Mouse (Mus musculus) myocyte (in vitro differentiated cells): ENCODE measurements around the gene Ncoa5. TPM values are rescaled to one million over a fixed set of nuclear protein-coding genes. Genes with fewer than 3 reads are reported as not detected.

Experiments
- H3K27me3 ChIP-seq: one replicate; pipeline ENCODE4 v1.6.1; 2011; ENCODE audit not compliant: control insufficient read depth, insufficient read depth, insufficient read length
- H3K36me3 ChIP-seq: one replicate; pipeline ENCODE4 v1.6.1; 2011; ENCODE audit not compliant: control insufficient read depth, insufficient read depth
- H3K4me2 ChIP-seq: one replicate; pipeline ENCODE4 v1.6.1; 2011; ENCODE audit warnings: low read depth, control low read depth
- H3K4me3 ChIP-seq: one replicate; pipeline ENCODE4 v1.5.1; 2011; ENCODE audit warnings: mild to moderate bottlenecking, control low read depth, moderate library complexity
- H3K79me2 ChIP-seq: one replicate; pipeline ENCODE4 v1.6.1; 2011; ENCODE audit not compliant: control insufficient read depth, insufficient read depth
- H3ac ChIP-seq: one replicate; pipeline ENCODE4 v1.6.1; 2011; ENCODE audit not compliant: control insufficient read depth, insufficient read length
- CEBPB ChIP-seq: IDR thresholded peaks from 2 replicates; pipeline ENCODE4 v1.6.1; 2011; ENCODE audit warnings: mild to moderate bottlenecking, moderate library complexity; ENCODE audit not compliant: poor library complexity, insufficient read depth, severe bottlenecking
- E2F4 ChIP-seq: IDR thresholded peaks from one replicate; pipeline ENCODE4 v1.6.1; 2011; ENCODE audit warnings: mild to moderate bottlenecking, control low read depth, moderate library complexity; ENCODE audit not compliant: insufficient read depth
- MAX ChIP-seq: IDR thresholded peaks from one replicate; pipeline ENCODE4 v1.6.1; 2011; ENCODE audit warnings: low read depth, mild to moderate bottlenecking, control low read depth
- MYOD1 ChIP-seq, 3 experiments: IDR thresholded peaks; one replicate each; pipeline ENCODE4 v1.6.1; 2011; ENCODE audit warnings: control low read depth in 2 of 3, low read depth in 2 of 3, mild to moderate bottlenecking in 2 of 3, moderate library complexity in 1 of 3; ENCODE audit not compliant: insufficient read length in 2 of 3, control insufficient read depth in 1 of 3
- MYOG ChIP-seq, 3 experiments: IDR thresholded peaks; one replicate each; pipeline ENCODE4 v1.6.1; 2011; ENCODE audit warnings: control low read depth in 2 of 3, low read depth in 2 of 3, mild to moderate bottlenecking in 2 of 3; ENCODE audit not compliant: insufficient read length in 2 of 3, control insufficient read depth in 1 of 3, insufficient read depth in 1 of 3
- POLR2A ChIP-seq: IDR thresholded peaks from one replicate; pipeline ENCODE4 v1.6.1; 2011; ENCODE audit warnings: low read depth, mild to moderate bottlenecking, control low read depth, moderate library complexity; ENCODE audit not compliant: insufficient read length
- POLR2AphosphoS2 ChIP-seq: IDR thresholded peaks from one replicate; pipeline ENCODE4 v1.6.1; 2011; ENCODE audit warnings: low read depth, control low read depth; ENCODE audit not compliant: insufficient read length
- REST ChIP-seq: IDR thresholded peaks from one replicate; pipeline ENCODE4 v1.6.1; 2011; ENCODE audit warnings: mild to moderate bottlenecking, control low read depth, moderate library complexity; ENCODE audit not compliant: insufficient read depth, insufficient read length
- SRF ChIP-seq: IDR thresholded peaks from one replicate; pipeline ENCODE4 v1.6.1; 2011; ENCODE audit warnings: low read depth; ENCODE audit not compliant: control insufficient read depth, insufficient read length
- TCF12 ChIP-seq: IDR thresholded peaks from one replicate; pipeline ENCODE4 v1.6.1; 2011; ENCODE audit warnings: mild to moderate bottlenecking, control low read depth; ENCODE audit not compliant: poor library complexity, insufficient read depth, severe bottlenecking
- TCF3 ChIP-seq: IDR thresholded peaks from one replicate; pipeline ENCODE4 v1.6.1; 2011; ENCODE audit warnings: low read depth, control low read depth; ENCODE audit not compliant: insufficient read length
- USF1 ChIP-seq: IDR thresholded peaks from one replicate; pipeline ENCODE4 v1.6.1; 2011; ENCODE audit warnings: low read depth, mild to moderate bottlenecking, control low read depth, moderate library complexity
- polyA plus RNA-seq: library from polyadenylated mRNA; unstranded; fragments of >200 nt; fragmentation: generic; extraction: Trizol; gene quantifications from one replicate; pipeline ENCODE4 v1.2.1, GENCODE M21; 2012; ENCODE audit warnings: missing spikeins

The Ncoa5 gene
- polyA plus RNA-seq, 1 experiment = 24.0 TPM

DNA sequence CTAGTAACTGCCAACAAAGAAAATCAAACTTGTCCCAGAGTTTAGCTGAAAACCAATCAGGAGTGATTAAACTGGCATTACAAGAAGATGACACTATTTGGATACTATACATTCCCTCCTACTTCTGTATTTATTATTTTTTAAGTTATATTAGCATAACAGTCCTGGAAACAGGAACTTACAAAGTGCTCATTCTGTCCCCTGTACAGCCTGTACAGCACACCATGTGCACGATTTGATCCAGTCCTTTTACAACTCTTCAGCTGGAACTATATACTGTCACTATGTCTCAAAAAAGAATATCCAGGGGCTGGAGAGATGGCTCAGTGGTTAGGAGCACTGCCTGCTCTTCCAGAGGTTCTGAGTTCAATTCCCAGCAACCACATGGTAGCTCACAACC is 7.5 kb downstream of the Ncoa5 start:
- Histone ChIP-seq H3K27me3 (no peaks in the 10 kb centered on the region), H3K4me2 (no peak overlapping the region), H3K4me3 (no peak overlapping the region), H3ac (no peak overlapping the region), H3K36me3 (no peaks in the 10 kb centered on the region), H3K79me2 (peaks cover 97% of the 10 kb centered on the region)
- TF ChIP-seq TCF12 (no peak), TCF3 (no peak), POLR2AphosphoS2 (no peak), MYOD1 (IDR thresholded peaks at IDR 0.05; ENCODE audit: control insufficient read depth in 1 of 3, insufficient read length in 2 of 3, low read depth in 2 of 3) (no peak), USF1 (no peak), POLR2A (no peak), CEBPB (no peak), REST (no peak), MYOG (IDR thresholded peaks at IDR 0.05; ENCODE audit: control insufficient read depth in 1 of 3, insufficient read depth in 1 of 3, insufficient read length in 2 of 3, low read depth in 2 of 3) (no peak), E2F4 (no peak), MAX (no peak), SRF (no peak)

DNA sequence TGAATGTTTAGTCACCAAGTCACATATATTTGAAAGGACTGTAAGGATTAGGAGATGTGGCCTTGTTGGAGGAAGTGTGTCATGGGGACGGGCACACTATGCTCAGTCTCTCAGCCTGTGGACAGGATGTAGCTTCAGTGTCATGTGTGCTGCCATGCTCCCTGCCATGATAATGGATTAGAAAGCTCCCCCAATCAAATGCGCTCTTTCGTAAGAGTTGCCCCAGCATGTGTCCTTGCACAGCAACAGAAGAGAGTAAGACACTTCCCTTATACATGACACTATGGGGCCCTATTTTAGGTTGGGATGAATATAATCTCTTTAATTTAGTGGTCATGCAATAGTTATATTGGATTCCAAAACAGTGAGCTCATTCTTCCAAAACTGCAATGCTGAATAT is 14.2 kb downstream of the Ncoa5 start:
- no peak overlapping the region for H3K4me3 ChIP-seq
- no peak overlapping the region for H3K4me2 ChIP-seq
- H3K79me2 ChIP-seq = peaks cover 83% of the 10 kb centered on the region
- no peaks in the 10 kb centered on the region for H3K27me3 ChIP-seq
- H3K36me3 ChIP-seq = peaks cover 12% of the 10 kb centered on the region
- TF ChIP-seq MAX = no peak
- TF ChIP-seq POLR2A = no peak
- TF ChIP-seq USF1 = no peak
- no peak for TF ChIP-seq MYOG (IDR thresholded peaks at IDR 0.05; ENCODE audit: control insufficient read depth in 1 of 3, insufficient read depth in 1 of 3, insufficient read length in 2 of 3, low read depth in 2 of 3)
- TF ChIP-seq REST = no peak
- TF ChIP-seq SRF = no peak
- TF ChIP-seq E2F4 = no peak
- TF ChIP-seq POLR2AphosphoS2 = no peak
- TF ChIP-seq MYOD1 (IDR thresholded peaks at IDR 0.05; ENCODE audit: control insufficient read depth in 1 of 3, insufficient read length in 2 of 3, low read depth in 2 of 3) = no peak
- TF ChIP-seq TCF12 = no peak
- no peak for TF ChIP-seq TCF3
- no peak for TF ChIP-seq CEBPB
- no peak overlapping the region for H3ac ChIP-seq

GRCm38 (mm10) chr2:165014935-165015334 is 19.7 kb downstream of the Ncoa5 start:
- peaks cover 39% of the 10 kb centered on the region for H3K79me2 ChIP-seq
- H3K36me3 ChIP-seq = peaks cover 19% of the 10 kb centered on the region

GRCm38 (mm10) chr2:165010351-165010750 is 24.3 kb downstream of the Ncoa5 start:
- Histone ChIP-seq H3K4me3 (no peak overlapping the region), H3ac (no peak overlapping the region), H3K27me3 (no peaks in the 10 kb centered on the region), H3K4me2 (no peak overlapping the region), H3K79me2 (peaks cover 4% of the 10 kb centered on the region), H3K36me3 (peaks cover 55% of the 10 kb centered on the region)
- TF ChIP-seq USF1 = no peak
- no peak for TF ChIP-seq TCF3
- no peak for TF ChIP-seq E2F4
- no peak for TF ChIP-seq REST

More at GRCm38 (mm10) chr2:165014935-165015334, 19.7 kb downstream of the Ncoa5 start:
- Histone ChIP-seq H3K4me3 (no peak overlapping the region), H3ac (no peak overlapping the region), H3K27me3 (no peaks in the 10 kb centered on the region), H3K4me2 (no peak overlapping the region)
- TF ChIP-seq MYOD1 (IDR thresholded peaks at IDR 0.05; ENCODE audit: control insufficient read depth in 1 of 3, insufficient read length in 2 of 3, low read depth in 2 of 3) (no peak), POLR2A (no peak), REST (no peak), SRF (no peak), MYOG (IDR thresholded peaks at IDR 0.05; ENCODE audit: control insufficient read depth in 1 of 3, insufficient read depth in 1 of 3, insufficient read length in 2 of 3, low read depth in 2 of 3) (no peak), TCF12 (no peak), USF1 (no peak), POLR2AphosphoS2 (no peak), CEBPB (no peak), E2F4 (no peak), MAX (no peak), TCF3 (no peak)

GRCm38 (mm10) chr2:165009581-165009980 is 25.1 kb downstream of the Ncoa5 start:
- H3K27me3 ChIP-seq = no peaks in the 10 kb centered on the region
- no peak overlapping the region for H3K4me2 ChIP-seq
- no peaks in the 10 kb centered on the region for H3K79me2 ChIP-seq
- H3ac ChIP-seq = no peak overlapping the region
- H3K36me3 ChIP-seq = peaks cover 58% of the 10 kb centered on the region
- no peak overlapping the region for H3K4me3 ChIP-seq
- TF ChIP-seq TCF12 = no peak
- no peak for TF ChIP-seq E2F4
- no peak for TF ChIP-seq MAX
- TF ChIP-seq TCF3 = no peak
- TF ChIP-seq POLR2AphosphoS2 = no peak
